Mouse (Mus musculus): ENCODE data around the gene Actn1.

The Actn1 gene

GRCm38 (mm10) chr12:80224241-80224731 lies 35.9 kb downstream of the Actn1 start:
- no peak for DNase-seq

GRCm38 (mm10) chr12:80223511-80223910 lies 36.7 kb downstream of the Actn1 start:
- DNase-seq = peak in 1 of 2 experiments; percentile 23

GRCm38 (mm10) chr12:80222473-80222872 lies 37.7 kb downstream of the Actn1 start:
- DNase-seq = no peak

GRCm38 (mm10) chr12:80220260-80221038 lies 39.7 kb downstream of the Actn1 start:
- DNase-seq = no peak

- DNase-seq = no peak
Measured at GRCm38 (mm10) chr12:80218784-80219183, 41.4 kb downstream of the Actn1 start.

GRCm38 (mm10) chr12:80218045-80218611 lies 42.0 kb downstream of the Actn1 start:
- no peak for DNase-seq

- DNase-seq = no peak
Measured at GRCm38 (mm10) chr12:80217049-80217448, 43.1 kb downstream of the Actn1 start.

GRCm38 (mm10) chr12:80216258-80216881 lies 43.8 kb downstream of the Actn1 start:
- no peak for DNase-seq

- DNase-seq = no peak
Measured at GRCm38 (mm10) chr12:80213810-80214209, 46.4 kb downstream of the Actn1 start.

GRCm38 (mm10) chr12:80213263-80213662 lies 46.9 kb downstream of the Actn1 start:
- no peak for DNase-seq

- no peak for DNase-seq
Measured at GRCm38 (mm10) chr12:80210791-80211612, 49.2 kb downstream of the Actn1 start.

- DNase-seq = no peak
Measured at GRCm38 (mm10) chr12:80209914-80210313, 50.3 kb downstream of the Actn1 start.

- DNase-seq = no peak
Measured at GRCm38 (mm10) chr12:80208126-80208820, 51.9 kb downstream of the Actn1 start.

GRCm38 (mm10) chr12:80203284-80203683 lies 56.9 kb downstream of the Actn1 start:
- DNase-seq = no peak

- DNase-seq = no peak
Measured at GRCm38 (mm10) chr12:80199738-80200137, 60.4 kb downstream of the Actn1 start.

GRCm38 (mm10) chr12:80198487-80198886 lies 61.7 kb downstream of the Actn1 start:
- peak; percentile 56 to 58 for DNase-seq

GRCm38 (mm10) chr12:80197343-80197742 lies 62.8 kb downstream of the Actn1 start:
- peak; percentile 76 to 86 for DNase-seq

- no peak for DNase-seq
Measured at GRCm38 (mm10) chr12:80191806-80192205, 68.4 kb downstream of the Actn1 start.

GRCm38 (mm10) chr12:80191371-80191770 lies 68.8 kb downstream of the Actn1 start:
- peak in 1 of 2 experiments; percentile 33 for DNase-seq

- peak in 1 of 2 experiments; percentile 43 for DNase-seq
Measured at GRCm38 (mm10) chr12:80190915-80191314, 69.3 kb downstream of the Actn1 start.

GRCm38 (mm10) chr12:80184041-80184440 lies 76.1 kb downstream of the Actn1 start:
- DNase-seq = no peak

- DNase-seq = no peak
Measured at GRCm38 (mm10) chr12:80181831-80182230, 78.3 kb downstream of the Actn1 start.
